Mouse (Mus musculus): ENCODE results near the gene Sipa1l1.

Gene Sipa1l1

GRCm38 (mm10) chr12:82240674-82241073 lies 71.6 kb downstream of the Sipa1l1 start:
- in situ Hi-C loops (cut with MboI, MseI), result loop anchor here (10.0 kb wide), 1 partner anchor 1544 kb away; no protein-coding TSS in a partner anchor

DNA sequence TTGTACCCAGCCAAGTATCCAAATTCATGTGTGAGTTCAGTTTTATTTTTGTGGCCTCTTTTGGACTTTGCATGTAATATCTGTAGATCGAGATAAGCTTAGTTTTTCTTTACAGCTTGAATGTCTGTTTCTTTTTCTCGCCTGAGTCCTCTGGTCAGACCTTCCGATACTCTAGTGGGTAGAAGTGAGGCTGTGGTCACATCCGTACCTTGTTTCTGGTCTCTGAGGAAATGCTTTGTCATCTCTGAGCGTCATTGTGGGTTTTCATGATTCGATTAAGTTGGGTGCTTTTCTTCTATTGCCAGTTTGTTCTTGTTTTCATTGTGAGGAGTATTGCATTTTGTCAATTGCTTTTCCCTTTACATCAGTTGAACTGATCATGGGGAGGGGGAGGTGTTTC lies 76.1 kb downstream of the Sipa1l1 start:
- in situ Hi-C loops (cut with MboI, MseI), result loop anchor here (10.0 kb wide), 1 partner anchor 1540 kb away; no protein-coding TSS in a partner anchor

- in situ Hi-C loops (cut with MboI, MseI), result loop anchor here (10.0 kb wide), 1 partner anchor 1538 kb away; no protein-coding TSS in a partner anchor
These were observed 77.3 kb downstream of the Sipa1l1 start for GRCm38 (mm10) chr12:82246422-82246821.

GRCm38 (mm10) chr12:82247371-82248258 lies 78.5 kb downstream of the Sipa1l1 start:
- in situ Hi-C loops (cut with MboI, MseI), result loop anchor here (10.0 kb wide), 1 partner anchor 1537 kb away; no protein-coding TSS in a partner anchor

DNA sequence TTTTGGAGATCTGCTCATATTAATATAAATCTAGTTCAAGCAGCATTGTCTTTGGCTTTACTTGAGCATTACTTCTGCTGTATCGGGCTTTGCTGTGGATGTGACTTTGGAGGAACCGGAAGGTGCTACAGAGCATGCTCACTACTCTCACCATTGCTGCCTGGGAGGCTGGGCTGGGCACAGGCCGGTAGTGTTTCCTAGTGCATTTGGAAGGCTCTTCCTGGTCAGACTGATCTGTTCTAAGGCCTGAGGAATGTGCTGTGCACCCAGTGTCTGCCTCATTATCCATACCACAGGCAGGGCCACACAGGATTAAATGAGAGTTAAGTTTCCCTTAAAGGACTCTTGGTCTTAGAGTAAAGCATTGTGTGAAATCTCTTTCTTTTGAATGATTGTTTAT lies 79.4 kb downstream of the Sipa1l1 start:
- in situ Hi-C loops (cut with MboI, MseI), result loop anchor here (10.0 kb wide), 1 partner anchor 1536 kb away; no protein-coding TSS in a partner anchor

GRCm38 (mm10) chr12:82251328-82251727 lies 82.2 kb downstream of the Sipa1l1 start:
- in situ Hi-C loops (cut with MboI, MseI), result loop anchor here (10.0 kb wide), 1 partner anchor 1003 kb away; no protein-coding TSS in a partner anchor

DNA sequence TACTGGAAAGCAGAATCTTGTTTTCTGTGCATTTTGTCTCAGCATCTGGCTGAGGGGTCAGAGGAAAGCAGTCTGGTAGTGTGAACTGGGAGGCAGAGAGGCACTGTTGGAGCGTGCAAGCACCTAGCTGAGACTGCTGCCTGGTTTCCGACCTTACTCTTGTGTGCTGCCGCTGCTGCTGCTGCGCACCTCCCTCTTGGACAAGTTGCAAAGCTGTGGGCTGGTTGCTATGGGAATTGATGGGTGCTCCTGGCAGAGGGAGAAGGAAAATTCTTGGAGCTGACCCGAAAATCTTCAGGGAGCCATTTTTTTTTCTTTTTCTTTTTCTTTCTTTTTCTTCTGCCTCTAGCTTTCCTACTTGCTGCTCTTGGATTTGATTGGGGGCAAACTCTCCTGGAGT lies 85.0 kb downstream of the Sipa1l1 start:
- in situ Hi-C loops (cut with MboI, MseI), result loop anchor here (10.0 kb wide), 1 partner anchor 1001 kb away; no protein-coding TSS in a partner anchor

- in situ Hi-C loops (cut with MboI, MseI), result loop anchor here (10.0 kb wide), 1 partner anchor 999 kb away; no protein-coding TSS in a partner anchor
These were observed 86.9 kb downstream of the Sipa1l1 start for GRCm38 (mm10) chr12:82256012-82256411.

- in situ Hi-C loops (cut with MboI, MseI), result loop anchor here (10.0 kb wide), 1 partner anchor 998 kb away; no protein-coding TSS in a partner anchor
These were observed 87.9 kb downstream of the Sipa1l1 start for GRCm38 (mm10) chr12:82256921-82257500.

- in situ Hi-C loops (cut with MboI, MseI), result loop anchor here (10.0 kb wide), 1 partner anchor 997 kb away; no protein-coding TSS in a partner anchor
These were observed 89.1 kb downstream of the Sipa1l1 start for GRCm38 (mm10) chr12:82257994-82258785.

GRCm38 (mm10) chr12:82263443-82263842 lies 94.3 kb downstream of the Sipa1l1 start:
- in situ Hi-C loops (cut with MboI, MseI), result no loop called here

GRCm38 (mm10) chr12:82264083-82264851 lies 95.1 kb downstream of the Sipa1l1 start:
- in situ Hi-C loops (cut with MboI, MseI), result no loop called here

- in situ Hi-C loops (cut with MboI, MseI), result no loop called here
These were observed 96.5 kb downstream of the Sipa1l1 start for GRCm38 (mm10) chr12:82265335-82266274.

DNA sequence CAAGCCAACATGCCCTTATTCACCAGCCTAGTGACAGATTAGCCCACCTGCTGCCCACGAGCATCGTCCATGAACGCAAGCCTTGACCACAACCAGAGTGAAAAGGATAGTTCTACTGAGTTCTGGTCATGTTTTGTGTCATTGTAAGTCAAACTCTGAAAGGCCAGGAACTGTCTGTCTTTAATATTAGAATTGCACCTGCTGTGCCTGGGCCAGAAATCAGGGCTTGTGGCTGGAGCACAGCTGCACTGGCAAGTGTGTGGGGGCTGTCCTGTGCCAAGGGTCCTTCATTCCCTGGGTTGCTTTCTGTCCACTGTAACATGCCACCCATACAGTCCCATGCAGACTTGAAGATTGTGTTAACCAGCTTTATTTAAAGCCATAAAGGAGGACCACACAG lies 102.3 kb downstream of the Sipa1l1 start:
- in situ Hi-C loops (cut with MboI, MseI), result no loop called here

DNA sequence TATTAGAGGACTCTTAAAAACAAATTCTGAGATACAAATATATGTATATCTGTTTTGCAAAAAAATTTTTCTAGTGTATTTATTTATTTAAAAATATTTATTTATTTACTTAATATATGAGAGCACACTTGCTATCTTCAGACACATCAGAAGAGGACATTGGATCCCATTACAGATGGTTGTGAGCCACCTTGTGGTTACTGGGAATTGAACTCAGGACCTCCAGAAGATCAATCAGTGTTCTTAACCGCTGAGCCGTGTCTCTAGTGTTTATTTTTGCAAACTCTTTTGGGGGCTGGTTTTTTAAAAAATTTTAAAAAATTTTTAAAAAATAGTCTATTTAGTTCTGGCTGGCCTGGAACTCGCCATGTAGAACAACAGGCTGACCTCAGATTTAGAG lies 104.4 kb downstream of the Sipa1l1 start:
- in situ Hi-C loops (cut with MboI, MseI), result no loop called here

DNA sequence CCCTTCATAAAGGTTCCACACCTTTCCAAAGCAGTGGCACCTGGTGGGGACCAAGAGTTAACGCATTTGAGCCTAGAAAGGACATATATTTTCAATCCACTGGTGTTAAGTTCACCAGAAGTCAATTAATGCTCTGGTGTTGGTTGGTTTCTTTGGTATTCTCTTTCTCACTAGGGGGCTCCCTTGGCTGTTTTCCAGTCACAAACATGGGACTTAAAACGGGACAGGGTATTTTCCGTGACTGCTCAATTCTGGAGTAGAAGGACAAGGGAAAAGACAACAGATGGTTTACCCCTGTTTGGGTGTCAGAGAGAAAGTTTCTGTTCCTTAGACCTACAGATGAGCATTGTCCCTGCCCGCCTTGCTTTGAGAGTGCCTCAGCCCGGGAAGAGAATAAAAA lies 105.5 kb downstream of the Sipa1l1 start:
- in situ Hi-C loops (cut with MboI, MseI), result no loop called here

DNA sequence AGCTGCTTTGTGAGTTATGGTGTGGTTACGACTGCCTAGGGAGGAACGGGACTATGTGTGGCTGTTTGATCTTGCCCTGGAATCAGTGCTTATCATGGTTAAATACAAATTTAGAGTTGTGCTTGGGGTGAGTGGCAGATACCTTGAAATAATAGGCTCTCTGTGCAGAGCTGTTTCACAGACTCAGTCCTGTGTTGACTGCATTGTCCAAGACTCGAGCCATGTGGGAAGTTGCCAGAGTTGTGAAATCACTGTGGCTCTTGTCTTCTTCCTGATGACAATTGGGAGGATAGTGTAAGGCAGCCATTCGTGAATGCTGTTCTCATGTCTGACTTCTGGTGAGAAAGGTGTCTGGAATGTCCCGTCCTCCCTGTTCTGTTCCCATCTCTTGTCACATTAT lies 106.6 kb downstream of the Sipa1l1 start:
- in situ Hi-C loops (cut with MboI, MseI), result no loop called here

- in situ Hi-C loops (cut with MboI, MseI), result no loop called here
These were observed 107.5 kb downstream of the Sipa1l1 start for GRCm38 (mm10) chr12:82276591-82276990.

DNA sequence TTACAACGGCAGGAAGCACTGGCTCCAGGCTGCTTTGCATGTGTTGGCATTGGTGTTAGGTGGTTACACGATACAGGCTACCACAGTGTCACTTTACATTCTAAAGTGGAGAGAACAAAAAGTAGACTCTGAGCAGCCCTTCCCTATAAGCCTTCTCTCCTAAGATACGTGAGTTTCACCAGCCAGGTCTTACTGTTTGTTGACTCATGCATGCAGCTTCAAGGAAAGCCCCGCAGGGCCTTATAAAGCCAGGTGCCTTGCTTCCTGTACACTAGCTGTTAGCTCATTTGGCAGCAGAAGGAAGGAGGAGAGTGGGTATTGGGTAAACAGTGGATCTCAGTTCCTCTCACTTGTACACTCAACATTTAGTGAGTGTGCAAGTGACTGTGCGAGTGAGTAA lies 115.5 kb downstream of the Sipa1l1 start:
- in situ Hi-C loops (cut with MboI, MseI), result no loop called here

DNA sequence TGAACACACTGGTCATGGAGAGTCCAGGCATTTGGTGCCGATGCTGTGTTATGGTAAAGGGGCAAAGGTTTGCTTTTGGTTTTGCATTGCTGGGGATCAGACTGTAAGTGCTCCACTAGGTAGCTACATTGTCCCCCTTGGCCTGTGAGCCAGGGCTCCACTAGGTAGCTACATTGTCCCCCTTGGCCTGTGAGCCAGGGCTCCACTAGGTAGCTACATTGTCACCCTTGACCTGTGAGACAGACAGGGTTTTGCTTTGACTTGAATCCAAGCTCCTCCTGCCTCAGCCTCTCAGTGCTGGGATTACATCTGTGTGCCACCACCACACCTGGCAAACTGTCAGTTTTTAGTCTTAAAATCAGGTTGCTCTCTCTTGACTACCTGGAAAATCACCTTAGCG lies 115.9 kb downstream of the Sipa1l1 start:
- in situ Hi-C loops (cut with MboI, MseI), result no loop called here
